Mouse (Mus musculus): ENCODE data around the gene Kif22. TPM values are rescaled to one million over a fixed set of nuclear protein-coding genes. Genes with fewer than 3 reads are reported as not detected.
"Not testable (repeated sequence)": the region's sequence is repeated elsewhere in the genome, so short reads cannot be mapped to it uniquely, and the experiment has no call there.

Gene Kif22
- 200 and 207 TPM in 2 replicates for polyA plus RNA-seq (2016; fragmentation: Nextera tagmentation; extraction: Ambion mirVana)

GRCm38 (mm10) chr7:127041851-127042672 lies at the start of gene Kif22:
Kif22 (minus strand) TSS chr7:127042471.
- peak; percentile 91 for DNase-seq (ENCODE audit: low spot score)
- H3K4me1 ChIP-seq, result peaks cover 25% of the 10 kb centered on the region
- H3K36me3 ChIP-seq (replicated peaks), result peaks cover 38% of the 10 kb centered on the region
- under 1% methylated on average over 53 of the region's 53 CpGs for WGBS
- no peaks in the 10 kb centered on the region for H3K27me3 ChIP-seq (replicated peaks; ENCODE audit: low read depth, poor library complexity, severe bottlenecking)
- peak within 1 kb of the TSS; percentile 94 for H3K27ac ChIP-seq (replicated peaks)
- H3K4me3 ChIP-seq, result peak within 1 kb of the TSS; percentile 97
- H3K9me3 ChIP-seq, result no peaks in the 10 kb centered on the region

GRCm38 (mm10) chr7:127091114-127091896 lies 49.0 kb upstream of the Kif22 start, which contains the start of gene AI467606:
AI467606 (plus strand) TSS chr7:127091359.
- Histone ChIP-seq H3K27ac (replicated peaks) (peak within 1 kb of the TSS; percentile 71), H3K27me3 (replicated peaks; ENCODE audit: low read depth, poor library complexity, severe bottlenecking) (peaks cover 10% of the 10 kb centered on the region; the same call in 1 of the 2 replicates), H3K9me3 (no peaks in the 10 kb centered on the region), H3K4me3 (peak within 1 kb of the TSS; percentile 33; the same call in 1 of the 2 replicates), H3K4me1 (peaks cover 39% of the 10 kb centered on the region), H3K36me3 (replicated peaks) (no peaks in the 10 kb centered on the region)
- 70% methylated on average over 16 of the region's 16 CpGs for WGBS
- peak; percentile 26 for DNase-seq (ENCODE audit: low spot score)

GRCm38 (mm10) chr7:127090154-127091113 lies 48.2 kb upstream of the Kif22 start:
- Histone ChIP-seq H3K27ac (replicated peaks) (peak overlapping the region; percentile 71), H3K4me1 (peaks cover 35% of the 10 kb centered on the region), H3K9me3 (no peaks in the 10 kb centered on the region), H3K27me3 (replicated peaks; ENCODE audit: low read depth, poor library complexity, severe bottlenecking) (peaks cover 10% of the 10 kb centered on the region; the same call in 1 of the 2 replicates), H3K36me3 (replicated peaks) (no peaks in the 10 kb centered on the region), H3K4me3 (no peak overlapping the region)
- 85% methylated on average over 20 of the region's 20 CpGs for WGBS
- DNase-seq (ENCODE audit: low spot score), result no peak

- peaks cover 35% of the 10 kb centered on the region for H3K4me1 ChIP-seq
- no peaks in the 10 kb centered on the region for H3K36me3 ChIP-seq (replicated peaks)
- WGBS, result 23% methylated on average over 27 of the region's 27 CpGs
- no peaks in the 10 kb centered on the region for H3K9me3 ChIP-seq
- peak; percentile 24 for DNase-seq (ENCODE audit: low spot score)
- H3K27ac ChIP-seq (replicated peaks), result peak overlapping the region; percentile 65; the same call in 1 of the 2 replicates
- peaks cover 10% of the 10 kb centered on the region; the same call in 1 of the 2 replicates for H3K27me3 ChIP-seq (replicated peaks; ENCODE audit: low read depth, poor library complexity, severe bottlenecking)
- H3K4me3 ChIP-seq, result peak overlapping the region; percentile 35
Measured at GRCm38 (mm10) chr7:127088901-127089845, 46.9 kb upstream of the Kif22 start.

- no peak for DNase-seq (ENCODE audit: low spot score)
- no peaks in the 10 kb centered on the region for H3K9me3 ChIP-seq
- peaks cover 35% of the 10 kb centered on the region for H3K4me1 ChIP-seq
- H3K4me3 ChIP-seq, result no peak overlapping the region
- WGBS, result 88% methylated on average over 3 of the region's 3 CpGs
- H3K36me3 ChIP-seq (replicated peaks), result no peaks in the 10 kb centered on the region
- H3K27ac ChIP-seq (replicated peaks), result no peak overlapping the region
- H3K27me3 ChIP-seq (replicated peaks; ENCODE audit: low read depth, poor library complexity, severe bottlenecking), result peaks cover 10% of the 10 kb centered on the region; the same call in 1 of the 2 replicates
Measured at GRCm38 (mm10) chr7:127088083-127088482, 45.8 kb upstream of the Kif22 start.

GRCm38 (mm10) chr7:127087278-127088010 lies 45.2 kb upstream of the Kif22 start, which contains the start of gene Zg16:
Zg16 (minus strand) TSS chr7:127087328.
- Histone ChIP-seq H3K27me3 (replicated peaks; ENCODE audit: low read depth, poor library complexity, severe bottlenecking) (peaks cover 10% of the 10 kb centered on the region; the same call in 1 of the 2 replicates), H3K4me1 (peaks cover 35% of the 10 kb centered on the region)
- not testable (repeated sequence) for H3K4me3 ChIP-seq; DNase-seq (ENCODE audit: low spot score); H3K9me3 ChIP-seq; H3K36me3 ChIP-seq (replicated peaks); H3K27ac ChIP-seq (replicated peaks)
- WGBS, result 88% methylated on average over 6 of the region's 6 CpGs

GRCm38 (mm10) chr7:127085751-127086150 lies 43.5 kb upstream of the Kif22 start:
- Histone ChIP-seq H3K4me1 (peaks cover 19% of the 10 kb centered on the region), H3K27me3 (replicated peaks; ENCODE audit: low read depth, poor library complexity, severe bottlenecking) (peaks cover 10% of the 10 kb centered on the region; the same call in 1 of the 2 replicates)
- not testable (repeated sequence) for H3K36me3 ChIP-seq (replicated peaks); H3K9me3 ChIP-seq; DNase-seq (ENCODE audit: low spot score); H3K27ac ChIP-seq (replicated peaks); H3K4me3 ChIP-seq
- 81% methylated on average over 6 of the region's 6 CpGs for WGBS

- Histone ChIP-seq H3K27me3 (replicated peaks; ENCODE audit: low read depth, poor library complexity, severe bottlenecking) (peaks cover 10% of the 10 kb centered on the region; the same call in 1 of the 2 replicates), H3K27ac (replicated peaks) (no peak overlapping the region), H3K4me3 (no peak overlapping the region), H3K9me3 (no peaks in the 10 kb centered on the region), H3K36me3 (replicated peaks) (no peaks in the 10 kb centered on the region), H3K4me1 (peaks cover 11% of the 10 kb centered on the region)
- no peak for DNase-seq (ENCODE audit: low spot score)
- 84% methylated on average over 2 of the region's 2 CpGs for WGBS
Measured at GRCm38 (mm10) chr7:127084794-127085193, 42.5 kb upstream of the Kif22 start.

GRCm38 (mm10) chr7:127083689-127084088 lies 41.4 kb upstream of the Kif22 start:
- H3K4me1 ChIP-seq, result peaks cover under 1% of the 10 kb centered on the region
- H3K27me3 ChIP-seq (replicated peaks; ENCODE audit: low read depth, poor library complexity, severe bottlenecking), result peaks cover 2% of the 10 kb centered on the region; the same call in 1 of the 2 replicates
- H3K4me3 ChIP-seq, result no peak overlapping the region
- DNase-seq (ENCODE audit: low spot score), result no peak
- no peak overlapping the region for H3K27ac ChIP-seq (replicated peaks)
- H3K36me3 ChIP-seq (replicated peaks), result no peaks in the 10 kb centered on the region
- H3K9me3 ChIP-seq, result no peaks in the 10 kb centered on the region
- WGBS, result 80% methylated on average over 4 of the region's 4 CpGs

- H3K4me1 ChIP-seq, result no peaks in the 10 kb centered on the region
- no peak for DNase-seq (ENCODE audit: low spot score)
- WGBS, result 59% methylated on average over 2 of the region's 2 CpGs
- no peaks in the 10 kb centered on the region for H3K9me3 ChIP-seq
- H3K4me3 ChIP-seq, result no peak overlapping the region
- H3K27ac ChIP-seq (replicated peaks), result no peak overlapping the region
- no peaks in the 10 kb centered on the region for H3K36me3 ChIP-seq (replicated peaks)
- no peaks in the 10 kb centered on the region for H3K27me3 ChIP-seq (replicated peaks; ENCODE audit: low read depth, poor library complexity, severe bottlenecking)
Measured at GRCm38 (mm10) chr7:127082995-127083394, 40.7 kb upstream of the Kif22 start.
